Mouse (Mus musculus) WW6 (cell line): Measurements from ENCODE around the gene Tescl.

ENCODE experiments used
- DNase-seq: peaks from one replicate; pipeline ENCODE4 v3.0.0-alpha.2; 2013; ENCODE audit warnings: low read depth, low spot score

Tescl gene

DNA sequence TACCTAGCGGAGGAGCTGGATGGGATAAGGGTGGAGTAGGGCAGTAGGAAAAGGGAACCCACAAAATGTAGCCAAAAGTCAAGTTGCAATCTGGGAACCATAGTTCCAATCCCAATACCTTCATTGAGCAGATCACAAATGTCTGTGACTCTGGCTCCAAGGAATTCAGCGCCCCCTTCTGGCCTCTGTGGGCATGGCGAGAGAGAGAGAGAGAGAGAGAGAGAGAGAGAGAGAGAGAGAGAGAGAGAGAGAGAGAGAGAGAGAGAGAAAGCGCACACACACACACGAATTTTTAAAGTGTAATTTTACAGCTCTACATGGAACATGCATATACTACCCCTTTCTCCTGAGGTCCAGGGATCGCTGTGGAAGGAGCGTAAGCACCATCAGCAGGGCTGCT lies 29.5 kb upstream of the Tescl start:
- DNase-seq, result no peak

DNA sequence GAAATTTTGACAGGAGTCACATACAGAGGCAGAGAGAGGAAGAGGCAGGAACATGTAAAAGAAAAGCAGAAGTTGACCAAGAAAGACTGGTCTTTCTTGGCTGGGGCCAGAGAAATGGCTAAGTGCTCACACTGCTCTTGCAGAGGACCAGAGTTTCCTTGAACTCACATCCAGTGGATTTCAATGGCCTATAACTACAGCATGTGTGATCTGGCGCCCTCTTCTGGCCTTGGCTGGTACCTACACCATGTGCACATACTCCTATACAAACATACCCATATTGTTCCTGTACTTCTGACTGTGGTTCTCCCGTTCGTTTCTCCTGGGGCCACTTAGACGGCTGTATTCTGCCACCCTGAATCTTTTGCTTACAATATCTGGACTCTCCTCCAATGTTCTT lies 27.3 kb upstream of the Tescl start:
- no peak for DNase-seq

DNA sequence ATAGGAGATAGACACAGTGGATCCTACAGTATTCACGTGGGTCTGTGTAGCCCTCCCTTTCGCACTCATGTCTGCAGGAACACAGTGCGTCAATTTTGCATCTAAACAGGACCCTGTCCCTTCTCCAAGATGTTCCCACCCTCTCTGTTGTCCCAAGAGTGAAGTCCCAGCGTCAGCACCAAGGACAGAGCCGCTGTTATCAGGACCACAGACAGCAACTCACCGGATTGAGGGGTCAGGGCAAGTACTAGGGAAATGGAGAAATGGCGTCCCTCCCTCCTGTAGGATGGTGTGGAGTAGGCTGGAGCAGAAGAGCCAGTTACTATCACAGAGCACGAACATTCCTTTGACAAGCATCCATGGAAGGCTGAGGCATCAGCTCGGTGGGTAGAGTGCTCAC lies 25.5 kb upstream of the Tescl start:
- no peak for DNase-seq

DNA sequence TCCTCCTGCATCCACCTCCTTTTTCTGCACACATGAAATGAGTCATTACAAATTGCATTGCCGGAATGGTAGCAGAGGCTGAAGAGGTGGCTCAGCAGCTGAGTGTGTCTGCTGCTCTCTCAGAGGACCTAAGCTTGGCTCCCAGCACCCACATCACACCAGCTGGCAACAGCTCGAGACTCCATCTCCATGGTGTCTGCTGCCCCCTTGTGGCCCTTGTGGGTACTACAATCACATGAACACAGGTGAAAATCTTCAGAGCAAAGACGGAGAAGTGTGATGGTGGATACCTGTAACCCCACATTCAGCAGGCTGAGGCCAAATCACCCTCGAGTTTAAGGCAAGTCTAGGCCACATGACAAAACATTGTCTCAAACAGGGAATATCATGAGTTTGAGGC lies 24.2 kb upstream of the Tescl start:
- DNase-seq, result no peak

DNA sequence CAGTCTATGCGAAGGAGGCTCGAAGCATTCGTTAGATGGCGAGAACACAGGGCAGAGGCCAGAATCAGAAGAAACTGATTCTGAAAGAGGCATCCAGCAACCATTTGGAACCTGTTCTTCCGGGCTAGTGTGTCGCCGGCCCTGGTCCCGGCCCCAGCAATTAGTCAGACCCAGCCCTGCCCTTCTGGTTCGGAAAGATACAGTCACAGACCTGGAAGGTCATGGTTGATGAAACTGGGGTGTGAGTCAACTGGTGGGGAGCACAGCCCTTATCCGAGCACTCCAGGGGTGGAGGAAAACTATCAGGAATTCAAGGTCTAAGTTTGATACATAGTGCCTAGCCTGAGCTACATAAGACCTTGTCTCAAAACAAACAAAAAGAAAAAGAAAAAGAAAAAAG lies 22.3 kb upstream of the Tescl start:
- no peak for DNase-seq

DNA sequence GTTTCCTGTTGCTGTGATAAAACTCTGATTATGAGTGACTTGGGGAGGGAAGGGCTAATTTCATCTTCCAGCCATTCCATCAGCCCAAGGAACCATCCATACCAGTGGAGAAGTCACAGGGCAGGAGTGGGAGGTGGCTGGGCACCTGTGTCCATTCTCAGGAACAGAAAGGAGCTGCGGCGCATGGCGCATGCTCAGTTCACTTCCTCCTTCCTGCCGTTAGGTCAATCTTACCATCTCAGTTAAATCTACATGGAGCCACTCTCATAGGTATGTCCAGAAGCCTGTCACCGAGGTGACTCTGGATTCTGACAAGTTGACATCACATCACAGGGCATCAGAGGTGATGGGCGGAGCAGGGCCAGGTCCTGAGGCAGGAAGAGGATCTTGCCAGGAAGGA lies 21.9 kb upstream of the Tescl start:
- no peak for DNase-seq

DNA sequence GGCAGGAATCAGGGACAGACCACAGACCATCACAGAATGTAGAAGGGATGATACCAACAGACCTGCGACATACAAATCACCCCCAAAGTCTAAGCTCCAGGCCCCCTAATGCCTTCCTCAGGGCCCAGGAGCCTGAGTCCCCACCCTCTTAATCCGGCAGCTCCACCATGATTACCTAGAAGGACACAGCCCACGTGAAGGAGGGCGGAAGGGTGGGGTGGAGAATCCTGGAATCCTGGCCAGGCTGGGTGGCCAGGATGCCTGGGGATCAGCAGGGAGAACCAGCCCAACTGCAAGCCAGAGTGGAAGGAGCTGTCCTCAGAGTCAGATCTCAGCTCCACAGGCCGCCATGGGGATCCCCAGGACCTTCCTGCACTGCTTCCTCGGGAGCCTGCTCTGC lies 15.2 kb upstream of the Tescl start, which contains the start of gene Lypd5:
Gene Lypd5 (plus strand): TSS at position 301 of the 400 bp plus-strand sequence.
- DNase-seq, result no peak

DNA sequence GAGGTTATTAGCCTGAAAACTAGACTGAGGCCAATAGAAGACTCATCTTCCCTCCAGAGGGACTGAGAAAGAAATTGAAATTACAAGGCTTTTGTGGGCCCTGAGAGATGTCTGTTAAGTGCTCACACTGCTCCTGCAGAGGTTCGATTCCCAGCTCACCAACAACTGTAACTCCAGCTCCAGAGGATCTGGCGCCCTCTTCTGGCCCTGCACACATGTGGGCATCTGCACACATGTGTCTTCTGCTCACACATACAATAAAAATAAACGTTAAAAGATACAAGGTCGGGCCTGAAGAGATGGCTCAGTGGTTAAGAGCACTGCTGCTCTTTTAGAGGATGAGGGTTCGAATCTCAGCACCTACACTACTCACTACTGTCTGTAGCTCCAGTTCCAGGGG lies 12.7 kb upstream of the Tescl start:
- DNase-seq, result no peak

DNA sequence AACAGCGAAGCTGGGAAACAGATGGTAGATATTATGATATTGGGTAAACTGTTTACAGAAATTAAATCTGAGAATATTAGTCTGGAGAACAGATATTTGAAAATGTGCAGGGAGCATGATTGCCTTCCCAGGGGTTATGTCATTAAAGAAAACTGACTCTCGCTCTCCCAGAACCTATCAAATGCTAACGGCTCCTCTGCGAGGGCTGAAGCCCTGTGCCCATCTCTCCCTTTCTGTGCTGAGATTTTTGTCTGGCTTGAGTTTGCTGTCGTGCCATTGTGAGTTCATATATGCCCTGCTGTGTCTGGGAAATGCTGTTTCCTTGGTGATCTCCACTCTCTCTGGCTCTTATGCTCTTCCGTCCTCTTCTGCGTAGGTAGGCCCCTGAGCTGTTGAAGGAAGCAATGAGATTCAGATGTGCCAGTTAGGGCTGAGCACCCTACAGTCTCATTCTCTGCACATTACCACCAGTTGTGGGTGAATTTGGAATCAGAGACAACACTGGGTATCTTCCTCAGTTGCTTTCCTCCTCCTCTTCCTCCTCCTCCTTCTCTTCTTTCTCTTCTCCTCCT lies 10.1 kb upstream of the Tescl start:
- DNase-seq, result no peak

DNA sequence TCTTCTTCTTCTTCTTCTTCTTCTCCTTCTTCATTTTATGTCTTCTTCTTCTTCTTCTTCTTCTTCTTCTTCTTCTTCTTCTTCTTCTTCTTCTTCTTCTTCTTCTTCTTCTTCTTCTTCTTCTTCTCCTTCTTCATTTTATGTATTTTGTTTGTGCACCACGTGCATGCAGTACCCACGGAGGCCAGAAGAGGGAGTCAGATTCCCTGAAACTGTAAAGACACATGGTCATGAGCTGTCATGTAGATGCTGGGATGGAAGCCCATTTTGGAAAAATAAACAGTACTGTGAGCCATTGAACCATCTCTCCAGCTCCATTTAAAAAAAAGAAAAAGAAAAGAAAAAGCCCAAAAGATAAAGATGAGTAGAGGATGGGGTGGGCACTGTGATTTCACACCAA lies 4.5 kb upstream of the Tescl start:
- DNase-seq, result no peak

DNA sequence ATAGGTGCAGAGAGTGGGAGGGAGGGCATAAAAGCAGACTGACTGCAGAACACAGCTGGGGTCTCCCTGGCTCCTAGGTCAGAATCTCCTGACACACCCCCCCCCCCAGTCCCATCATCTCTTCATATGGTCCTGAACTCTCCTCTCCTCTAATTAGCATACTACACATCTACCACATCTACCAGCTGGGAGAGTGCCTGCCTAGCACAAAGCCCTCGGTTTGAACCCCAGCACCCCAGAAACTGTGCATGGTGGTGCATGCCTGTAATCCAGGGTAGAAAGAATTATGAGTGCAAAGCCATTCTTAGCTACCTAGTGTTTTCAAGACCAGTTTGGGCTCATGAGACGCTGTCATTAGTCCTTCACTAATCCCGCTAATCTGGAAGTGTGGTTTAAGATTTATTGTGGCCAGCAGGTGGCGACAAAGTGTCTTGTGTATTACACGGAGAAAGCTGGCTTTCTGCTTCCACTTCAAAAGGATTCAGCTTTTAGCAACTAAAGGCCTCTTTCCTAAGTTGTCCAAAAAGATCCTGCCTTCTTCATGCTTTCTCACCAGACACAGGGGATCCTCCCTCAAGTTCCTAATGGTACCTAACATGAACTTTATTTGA lies 2.1 kb upstream of the Tescl start:
- DNase-seq, result peak; percentile 43

DNA sequence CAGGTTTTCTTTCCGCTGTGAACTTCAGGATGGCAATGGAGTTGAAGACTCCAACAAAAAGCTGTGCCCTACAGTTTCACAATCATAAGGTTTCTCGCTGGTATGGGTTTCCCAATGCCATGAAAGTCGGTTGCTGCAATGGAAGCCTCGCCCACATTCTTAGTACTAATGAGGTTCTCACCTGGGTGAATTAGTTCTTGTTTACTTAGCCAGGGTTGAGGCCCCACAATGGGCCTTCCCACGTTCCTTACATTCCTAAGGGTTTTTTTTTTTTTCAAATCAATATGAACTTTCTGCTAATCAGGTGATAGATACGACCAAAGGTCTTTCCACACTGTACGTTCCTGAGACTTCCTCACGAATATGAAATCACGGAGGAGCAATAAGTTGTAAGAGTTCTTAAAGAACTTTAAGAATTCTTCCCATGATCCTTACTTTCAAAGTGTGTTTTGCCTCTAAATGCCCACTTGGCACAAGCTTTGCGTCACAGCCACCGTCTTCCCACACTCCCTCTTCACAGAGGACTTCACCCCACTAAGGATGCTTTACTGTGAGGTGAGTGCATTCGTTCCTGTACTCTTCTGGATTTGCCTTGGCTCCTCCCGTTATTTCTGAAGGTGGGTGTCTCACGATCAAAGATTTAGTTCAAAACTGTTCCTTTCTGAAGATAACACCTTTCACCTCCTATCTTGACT lies 6.3 kb downstream of the Tescl start:
- DNase-seq, result no peak

DNA sequence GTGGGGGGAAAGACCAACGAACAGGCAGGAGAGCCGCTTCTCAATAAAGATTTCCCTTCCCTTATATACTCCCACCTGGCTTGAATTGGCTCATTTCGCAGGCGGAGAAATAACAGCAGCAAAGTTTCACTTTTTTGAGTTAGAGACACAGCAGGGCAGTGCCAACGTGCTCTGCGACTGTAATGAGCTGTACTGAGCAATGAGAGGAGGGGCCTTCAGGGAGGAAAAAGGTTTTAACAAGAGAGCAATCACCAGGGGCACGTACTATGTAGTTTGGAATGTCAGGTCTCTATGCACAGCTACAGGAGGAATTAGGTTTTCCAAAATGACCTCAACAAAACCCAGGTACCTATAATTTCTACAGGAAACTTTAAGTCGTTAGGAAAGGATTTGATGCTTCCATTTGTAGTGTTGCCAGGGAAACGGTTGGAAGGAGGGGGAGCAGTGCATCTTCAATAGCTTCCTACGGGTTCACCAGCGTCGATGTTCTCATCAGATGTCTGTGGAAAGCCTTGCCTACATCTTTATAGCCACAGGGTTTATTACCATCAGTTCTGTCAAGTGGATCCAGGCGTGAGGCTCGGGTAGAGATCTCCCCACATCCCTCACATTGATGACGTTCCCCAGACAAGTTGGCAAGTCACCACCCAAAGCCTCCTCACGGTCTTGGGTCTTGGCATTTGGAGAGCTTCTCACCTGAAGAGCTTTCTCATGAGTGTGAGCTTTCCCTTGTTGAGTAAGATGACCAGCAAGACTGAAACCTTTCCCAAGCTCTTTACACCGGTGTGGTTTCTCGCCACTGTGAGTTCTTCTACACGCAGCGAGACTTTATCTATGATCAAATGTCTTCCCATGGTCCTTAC lies 7.2 kb downstream of the Tescl start:
- no peak for DNase-seq

DNA sequence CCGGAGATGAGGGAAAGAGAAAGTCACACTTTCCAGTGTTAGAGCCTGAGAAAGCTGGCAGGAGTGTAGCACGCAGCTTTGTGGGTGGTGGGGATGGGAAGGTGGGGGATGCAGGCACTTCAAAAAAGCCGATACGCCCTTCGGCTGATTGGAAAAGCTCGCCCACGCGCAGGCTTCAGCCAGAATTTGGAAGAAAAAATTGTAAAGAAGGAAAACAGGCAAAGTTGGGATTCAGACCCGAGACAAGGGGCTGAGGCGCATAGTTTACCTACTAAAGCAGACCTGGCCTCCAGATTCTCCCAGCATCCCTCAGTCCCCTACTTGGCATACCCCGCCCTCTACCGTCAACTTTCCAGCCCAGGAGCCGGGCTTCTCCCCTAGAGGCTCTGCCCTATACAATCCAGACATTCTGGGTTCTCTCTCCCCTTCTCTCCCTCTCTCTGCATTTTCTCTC lies 8.0 kb downstream of the Tescl start:
- no peak for DNase-seq

DNA sequence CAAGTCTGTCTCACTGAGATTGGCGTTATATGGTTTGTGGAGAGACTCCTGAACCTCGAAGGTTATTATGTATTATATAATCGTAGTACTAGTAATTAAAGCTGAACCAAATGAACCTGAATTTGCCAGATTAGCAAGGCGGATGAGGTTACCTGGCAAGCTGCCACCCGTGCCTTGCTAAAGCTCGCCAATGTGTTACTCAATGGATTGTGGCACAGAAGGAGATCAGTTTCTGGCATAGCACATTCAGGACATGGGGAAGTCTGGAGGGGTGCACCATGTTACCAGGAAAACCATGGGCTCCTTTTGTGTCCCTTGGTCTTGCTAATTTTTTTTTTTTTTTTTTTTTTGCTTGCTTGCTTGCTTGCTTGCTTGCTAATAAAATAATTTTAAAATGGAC lies 8.5 kb downstream of the Tescl start:
- DNase-seq, result no peak

DNA sequence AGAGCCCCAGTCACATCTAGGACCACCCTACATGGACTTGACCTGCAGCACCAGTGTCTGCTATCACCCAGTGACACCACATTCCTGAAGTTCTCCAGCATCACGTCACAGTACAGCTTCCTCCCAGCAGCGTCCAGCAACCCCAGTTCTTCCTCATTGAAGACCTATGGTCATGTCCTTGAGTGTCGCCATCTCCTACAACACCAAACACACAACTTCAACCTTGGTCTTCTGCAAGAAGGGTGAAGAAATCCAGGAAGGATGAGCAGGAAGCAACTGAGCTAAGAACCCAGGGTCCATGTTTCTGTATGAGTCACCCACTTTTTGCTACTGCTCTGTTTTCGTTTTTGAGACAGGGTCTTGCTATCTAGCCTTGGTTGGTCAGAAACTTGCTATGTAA lies 11.1 kb downstream of the Tescl start:
- DNase-seq, result no peak

DNA sequence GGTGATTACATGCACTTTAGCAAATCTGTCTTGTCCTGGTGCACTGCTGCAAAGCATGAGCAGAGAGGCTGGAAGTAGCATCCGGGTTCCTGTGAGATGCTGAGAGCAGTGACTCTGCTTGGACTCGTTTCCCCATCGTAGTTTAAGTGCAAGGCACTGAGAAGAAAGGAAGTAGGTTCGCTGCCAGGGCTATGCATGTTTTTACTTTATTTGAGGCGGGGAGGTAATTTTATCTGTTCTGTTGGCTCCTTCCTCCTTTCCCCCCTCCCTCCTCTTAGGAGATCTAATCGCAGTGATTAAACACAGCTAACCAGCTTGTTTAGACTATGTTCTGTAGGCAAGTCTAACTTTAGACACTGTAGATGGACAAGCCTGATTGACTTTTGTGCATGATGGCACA lies 14.8 kb downstream of the Tescl start:
- DNase-seq, result no peak

DNA sequence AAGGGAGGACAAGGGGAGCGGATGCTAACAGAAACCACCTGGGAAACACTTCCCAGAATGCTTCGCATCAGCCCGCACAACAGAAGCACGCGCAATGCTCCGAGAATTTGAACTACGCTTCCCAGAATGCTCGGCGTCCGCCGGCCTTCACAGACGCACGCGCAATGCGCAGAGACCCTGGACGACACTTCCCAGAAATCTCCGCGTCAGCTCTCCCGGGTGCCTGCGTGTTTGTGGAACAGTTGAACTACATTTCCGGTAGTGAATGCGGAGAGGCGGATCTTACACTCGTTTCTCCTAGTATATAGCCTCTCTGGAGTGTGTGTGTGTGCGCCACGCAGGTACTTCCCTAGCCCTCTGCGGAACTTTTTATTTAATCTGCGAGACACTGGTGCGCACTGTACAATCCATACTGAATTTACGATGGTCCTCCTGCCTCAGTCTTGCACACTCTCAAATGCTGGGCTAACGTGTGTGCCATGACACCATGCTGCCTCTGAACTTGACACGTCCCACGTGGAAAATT lies 17.1 kb downstream of the Tescl start, which contains the start of gene Zfp94:
Gene Zfp94 (minus strand): TSS at position 100 of the 526 bp plus-strand sequence.
- peak; percentile 84 for DNase-seq

DNA sequence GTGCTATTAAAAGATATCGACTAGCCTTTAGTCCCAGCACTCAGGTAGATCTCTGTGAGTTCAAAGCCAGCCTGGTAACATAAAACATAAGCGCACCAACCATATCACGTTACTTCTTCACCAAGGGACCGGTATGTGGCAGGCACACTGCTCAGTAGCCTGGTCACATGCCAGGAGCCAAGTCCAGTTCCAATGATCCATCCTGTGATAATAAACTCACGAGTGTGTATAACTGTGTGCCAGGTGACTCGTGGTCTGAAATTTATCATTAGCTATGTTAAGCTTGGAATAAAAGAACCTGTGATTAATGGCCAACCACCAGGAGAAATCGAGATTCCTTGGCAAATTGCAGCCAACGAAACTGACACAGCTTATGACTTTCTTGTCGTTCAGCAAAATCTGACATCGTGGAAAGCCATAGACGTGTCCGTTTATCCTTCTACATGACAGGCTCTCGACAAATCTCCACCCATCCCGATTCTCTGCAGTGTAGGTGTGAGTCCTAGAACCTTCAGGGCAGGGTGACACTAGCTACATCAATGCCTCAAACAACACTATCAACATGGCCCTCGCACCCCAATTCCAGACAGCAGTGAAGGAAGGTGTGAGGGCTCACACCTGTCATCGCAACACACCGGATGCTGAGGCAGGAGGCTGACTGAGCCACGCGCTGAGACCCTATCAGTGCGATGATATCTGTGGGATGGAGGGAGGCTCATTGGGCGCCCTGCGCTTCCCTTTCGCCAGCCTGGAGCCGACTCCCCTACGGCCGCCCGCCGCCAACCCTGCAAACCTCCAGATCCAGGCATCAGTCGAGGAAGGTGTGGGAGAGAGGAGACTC lies 17.8 kb downstream of the Tescl start:
- no peak for DNase-seq

DNA sequence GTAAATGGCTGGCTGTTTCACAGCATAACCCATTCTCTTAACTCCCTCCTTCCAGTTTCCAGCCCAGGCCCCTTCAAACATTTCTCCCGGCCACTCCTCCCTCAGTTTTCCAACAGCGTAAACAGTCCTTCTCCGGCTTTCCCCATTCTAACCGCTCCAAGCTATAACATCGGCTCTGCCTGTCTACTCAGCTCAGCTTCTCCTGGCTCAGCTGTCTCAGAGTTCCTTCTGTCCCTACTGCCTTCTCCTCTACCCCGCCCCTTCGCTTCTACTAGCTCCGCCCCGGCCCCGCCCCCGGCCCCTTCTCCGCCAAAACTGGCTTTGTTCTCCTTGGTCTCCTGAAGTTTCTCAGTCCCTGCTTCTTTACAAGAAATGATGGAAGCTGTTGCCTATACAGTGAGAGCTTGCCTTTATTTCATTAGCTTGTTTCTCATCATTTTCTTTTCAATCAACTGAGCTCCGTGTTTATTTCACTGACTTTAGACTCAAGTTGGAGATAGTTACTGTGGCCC lies 32.9 kb downstream of the Tescl start, which contains the start of gene Zfp61:
Gene Zfp61 (minus strand): TSS at position 462 of the 512 bp plus-strand sequence.
- no peak for DNase-seq
